Mouse (Mus musculus) kidney, adult 2 months (tissue): Measurements from ENCODE around the gene Mesp1. TPM values are rescaled to one million over a fixed set of nuclear protein-coding genes. Genes with fewer than 3 reads are reported as not detected.

Experiments
- DNase-seq: peaks from one replicate; pipeline ENCODE4 v3.0.0; 2021
- H3K27ac ChIP-seq: fragments of 200-500 bp; 2 replicates; pipeline ENCODE4 v1.5.1; 2012; ENCODE audit warnings: low read depth, low read length, control low read depth, inconsistent platforms; ENCODE audit not compliant: insufficient read depth
- H3K27me3 ChIP-seq: fragments of 200-500 bp; replicated peaks from 2 replicates; pipeline ENCODE4 v1.6.1; 2012; ENCODE audit warnings: mild to moderate bottlenecking, moderate library complexity, low read length, inconsistent platforms; ENCODE audit not compliant: control insufficient read depth, insufficient read depth
- H3K36me3 ChIP-seq: fragments of 200-500 bp; 2 replicates; pipeline ENCODE4 v1.6.1; 2012; ENCODE audit warnings: mild to moderate bottlenecking, moderate library complexity, low read length, inconsistent platforms; ENCODE audit not compliant: control insufficient read depth, insufficient read depth
- H3K4me1 ChIP-seq: fragments of 200-500 bp; 2 replicates; pipeline ENCODE4 v1.6.1; 2011; ENCODE audit warnings: low read length; ENCODE audit not compliant: control insufficient read depth, insufficient read depth
- H3K4me3 ChIP-seq: fragments of 200-500 bp; 2 replicates; pipeline ENCODE4 v1.5.1; 2011; ENCODE audit warnings: mild to moderate bottlenecking, low read depth, low read length, control low read depth; ENCODE audit not compliant: insufficient read depth
- CTCF ChIP-seq: fragments of 200-500 bp; conservative IDR thresholded peaks from 2 replicates; pipeline ENCODE4 v1.5.1; 2011; ENCODE audit warnings: low read depth, mild to moderate bottlenecking, control low read depth, low read length, moderate library complexity, mixed read lengths; ENCODE audit not compliant: insufficient read depth, insufficient read length
- POLR2A ChIP-seq: fragments of 200-500 bp; IDR thresholded peaks from one replicate; pipeline ENCODE4 v1.6.1; 2011; ENCODE audit warnings: low read depth, low read length, control low read depth
- WGBS: fragments of 180-500 bp; shearing (Covaris S2); methylation state at CpG from one replicate; pipeline ENCODE4 v1.1.7; 2018; 5-methylcytosine and 5-hydroxymethylcytosine counted together
- polyA plus RNA-seq: library from polyadenylated mRNA; depleted of rRNA; stranded (reverse); fragments of >200 nt; gene quantifications from 2 replicates; pipeline ENCODE4 v1.2.3, GENCODE M21; 2012

Mesp1 gene
- polyA plus RNA-seq, 1 experiment, result not detected

- Histone ChIP-seq H3K4me1 (no peaks in the 10 kb centered on the region), H3K27ac (no peak overlapping the region), H3K36me3 (no peaks in the 10 kb centered on the region), H3K27me3 (no peaks in the 10 kb centered on the region), H3K4me3 (no peak overlapping the region)
- no peak for DNase-seq
- WGBS, result 71% methylated on average over 15 of the region's 15 CpGs
- TF ChIP-seq POLR2A (no peak), CTCF (no peak)
Measured at GRCm38 (mm10) chr7:79771561-79772512, 21.8 kb downstream of the Mesp1 start.

DNA sequence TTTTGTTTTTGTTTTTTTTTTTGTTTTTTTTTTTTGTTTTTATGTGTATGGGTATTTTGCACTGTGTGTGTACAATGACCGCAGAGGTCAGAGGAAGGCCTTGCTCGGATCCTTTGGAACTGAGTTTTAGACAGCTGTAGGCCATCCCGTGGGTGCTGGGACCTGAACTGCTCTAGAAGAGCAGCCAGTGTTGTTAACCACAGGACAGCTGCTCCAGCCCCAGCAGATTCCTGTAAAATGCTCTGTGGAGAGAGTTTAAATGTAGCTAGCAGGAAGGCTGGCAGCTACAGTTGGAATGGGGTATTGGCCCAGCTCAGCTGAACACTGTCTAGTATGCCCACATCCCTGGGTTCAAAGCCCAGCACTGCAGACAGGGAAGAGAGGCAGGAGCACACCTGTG lies 23.9 kb downstream of the Mesp1 start:
- H3K36me3 ChIP-seq, result no peaks in the 10 kb centered on the region
- no peak overlapping the region for H3K27ac ChIP-seq
- H3K4me3 ChIP-seq, result no peak overlapping the region
- no peaks in the 10 kb centered on the region for H3K27me3 ChIP-seq
- no peak for DNase-seq
- no peaks in the 10 kb centered on the region for H3K4me1 ChIP-seq
- 80% methylated on average over 3 of the region's 3 CpGs for WGBS
- no peak for TF ChIP-seq POLR2A
- no peak for TF ChIP-seq CTCF

GRCm38 (mm10) chr7:79765991-79766390 lies 27.6 kb downstream of the Mesp1 start:
- Histone ChIP-seq H3K27me3 (no peaks in the 10 kb centered on the region), H3K4me1 (no peaks in the 10 kb centered on the region), H3K4me3 (no peak overlapping the region), H3K36me3 (no peaks in the 10 kb centered on the region), H3K27ac (no peak overlapping the region)
- WGBS, result 63% methylated on average over 1 of the region's 1 CpGs
- DNase-seq, result no peak
- TF ChIP-seq POLR2A (no peak), CTCF (no peak)

DNA sequence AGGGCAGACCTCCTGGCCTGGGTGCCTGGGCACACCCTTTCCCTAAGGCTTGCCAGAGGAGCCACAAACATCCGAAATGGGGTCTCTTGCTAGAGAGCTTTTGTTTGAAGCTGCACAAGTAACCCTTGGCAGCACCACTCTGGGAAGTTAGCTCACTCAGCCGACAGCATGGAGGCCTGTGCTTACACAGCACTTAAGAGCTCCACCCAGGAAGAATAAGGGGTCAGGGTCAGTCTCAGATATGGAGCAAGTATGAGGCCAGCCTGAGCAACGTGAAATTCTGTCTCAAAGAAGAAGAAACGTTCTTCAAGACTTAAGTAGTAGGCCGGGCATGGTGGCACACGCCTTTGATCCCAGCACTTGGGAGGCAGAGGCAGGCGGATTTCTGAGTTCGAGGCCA lies 31.5 kb downstream of the Mesp1 start:
- TF ChIP-seq POLR2A (no peak), CTCF (no peak)
- Histone ChIP-seq H3K27me3 (no peaks in the 10 kb centered on the region), H3K36me3 (no peaks in the 10 kb centered on the region), H3K4me1 (no peaks in the 10 kb centered on the region), H3K4me3 (no peak overlapping the region), H3K27ac (no peak overlapping the region)
- no peak for DNase-seq
- 75% methylated on average over 8 of the region's 8 CpGs for WGBS

DNA sequence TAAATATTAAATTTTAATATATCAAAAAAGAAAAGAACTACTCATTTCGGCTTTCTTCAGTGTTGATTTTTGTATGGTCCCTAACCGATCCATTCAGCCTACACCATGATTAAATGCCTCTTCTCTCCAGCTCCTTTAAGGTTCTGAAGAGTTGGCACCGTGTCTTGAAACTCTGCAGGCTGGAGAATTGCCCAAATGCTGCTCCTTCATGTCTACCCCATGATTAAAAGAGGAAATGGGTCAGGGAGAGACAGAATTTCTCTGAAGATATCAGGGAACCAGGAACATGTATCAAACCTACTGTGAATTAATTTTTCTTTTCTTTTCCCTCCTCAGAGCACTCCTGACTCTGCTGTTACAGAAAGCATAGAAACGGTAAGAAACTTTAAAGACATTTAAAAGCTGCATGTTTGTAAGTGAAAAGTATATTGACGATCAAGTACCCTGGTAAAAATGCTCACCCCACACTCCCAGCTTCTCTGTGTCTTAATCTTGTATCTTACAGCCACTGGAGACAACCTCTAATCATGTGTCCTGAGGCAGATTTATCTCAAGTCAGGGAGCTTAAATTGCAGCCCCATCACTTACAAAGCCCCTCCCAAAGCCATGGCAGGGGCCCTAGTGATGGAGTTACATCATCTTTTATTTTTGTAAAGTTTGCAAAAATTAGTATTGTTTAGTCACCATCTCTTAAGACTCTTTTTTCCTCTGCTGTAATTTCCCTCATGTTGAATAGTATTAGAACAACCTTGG lies 32.3 kb downstream of the Mesp1 start:
- TF ChIP-seq CTCF (no peak), POLR2A (no peak)
- H3K27ac ChIP-seq, result no peak overlapping the region
- 72% methylated on average over 5 of the region's 5 CpGs for WGBS
- no peaks in the 10 kb centered on the region for H3K36me3 ChIP-seq
- no peak for DNase-seq
- H3K4me1 ChIP-seq, result no peaks in the 10 kb centered on the region
- no peaks in the 10 kb centered on the region for H3K27me3 ChIP-seq
- H3K4me3 ChIP-seq, result no peak overlapping the region

DNA sequence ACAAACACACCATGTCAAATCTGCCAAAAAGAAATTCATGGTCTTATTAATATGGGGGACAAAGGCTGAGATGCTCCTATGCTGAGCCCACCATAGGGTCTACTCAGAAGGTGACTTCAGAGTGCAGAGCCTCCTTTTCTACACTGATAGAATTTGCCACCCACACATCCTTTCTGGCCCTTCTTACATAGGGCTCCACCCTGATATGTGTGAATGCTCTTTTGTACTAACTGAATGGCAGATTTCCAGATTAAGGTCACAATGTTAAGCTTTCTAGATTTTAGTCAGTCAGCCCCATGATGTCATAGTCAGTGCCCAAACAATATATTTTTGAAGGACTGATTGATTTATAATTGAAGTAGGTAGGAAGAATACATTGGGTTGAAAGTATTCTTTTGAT lies 33.8 kb downstream of the Mesp1 start:
- Histone ChIP-seq H3K27me3 (no peaks in the 10 kb centered on the region), H3K36me3 (no peaks in the 10 kb centered on the region), H3K27ac (no peak overlapping the region), H3K4me1 (no peaks in the 10 kb centered on the region), H3K4me3 (no peak overlapping the region)
- no peak for DNase-seq
- TF ChIP-seq POLR2A (no peak), CTCF (no peak)

DNA sequence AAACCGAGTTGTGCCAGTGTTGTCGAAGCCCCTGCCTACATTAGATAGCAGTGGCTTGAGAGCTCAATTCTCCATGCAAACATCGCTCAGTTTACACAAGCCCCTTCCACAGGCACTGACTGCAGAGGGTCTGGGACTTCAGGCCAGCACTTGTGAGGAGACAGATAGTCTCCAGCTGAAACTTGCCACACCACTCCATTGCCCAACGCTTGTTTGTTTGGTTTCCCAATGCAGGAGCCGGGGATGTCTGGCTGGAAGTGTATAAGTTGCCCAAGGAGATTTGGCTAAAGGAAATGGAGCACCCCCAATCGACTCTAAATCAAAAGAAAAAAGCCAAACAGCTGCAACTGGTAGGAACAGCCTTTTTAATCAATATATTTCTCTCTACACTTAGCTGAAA lies 35.4 kb downstream of the Mesp1 start:
- Histone ChIP-seq H3K27ac (no peak overlapping the region), H3K4me3 (no peak overlapping the region), H3K4me1 (no peaks in the 10 kb centered on the region), H3K27me3 (no peaks in the 10 kb centered on the region), H3K36me3 (no peaks in the 10 kb centered on the region)
- no peak for TF ChIP-seq POLR2A
- no peak for TF ChIP-seq CTCF
- WGBS, result 79% methylated on average over 6 of the region's 6 CpGs
- DNase-seq, result no peak
